ENCODE assay signal across 7 mouse cellular contexts in the genomic region with DNA sequence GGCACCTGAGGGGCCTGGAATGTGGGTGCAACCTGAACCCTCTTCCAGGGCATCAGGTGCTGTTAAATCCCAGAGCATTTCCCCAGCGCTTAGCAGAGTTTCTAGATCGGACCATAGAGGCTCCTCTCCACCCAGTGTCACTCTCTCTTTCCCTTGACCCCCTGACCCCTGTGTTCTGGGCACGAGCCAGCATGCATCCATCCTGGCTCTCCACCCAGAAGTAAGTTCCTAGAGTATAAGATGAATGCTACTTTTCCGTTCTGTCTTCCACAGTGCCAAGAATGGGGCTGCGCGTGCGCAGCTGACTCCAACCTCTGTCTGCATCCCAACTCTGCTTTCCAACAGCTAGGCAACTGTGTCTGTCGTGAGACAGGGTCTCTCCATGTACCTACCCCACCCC.
"Had no signal": no experiment of that assay in that cellular context is flagged by ENCODE, and none has a peak within 500 bp of the region (broad histone marks: within the 10 kb centered on the region; RNA-seq: fewer than 3 reads in every experiment).

No protein-coding gene starts in this region.

- DNase-seq: layer of hippocampus, adult 9-11 months; layer of hippocampus, postnatal 36 days; liver; liver, embryonic 13.5 days; liver, postnatal 0 days; thymus, adult 2 months; thymus, postnatal 25 days had no signal
